ENCODE assay signal across 8 mouse cellular contexts in the genomic region with DNA sequence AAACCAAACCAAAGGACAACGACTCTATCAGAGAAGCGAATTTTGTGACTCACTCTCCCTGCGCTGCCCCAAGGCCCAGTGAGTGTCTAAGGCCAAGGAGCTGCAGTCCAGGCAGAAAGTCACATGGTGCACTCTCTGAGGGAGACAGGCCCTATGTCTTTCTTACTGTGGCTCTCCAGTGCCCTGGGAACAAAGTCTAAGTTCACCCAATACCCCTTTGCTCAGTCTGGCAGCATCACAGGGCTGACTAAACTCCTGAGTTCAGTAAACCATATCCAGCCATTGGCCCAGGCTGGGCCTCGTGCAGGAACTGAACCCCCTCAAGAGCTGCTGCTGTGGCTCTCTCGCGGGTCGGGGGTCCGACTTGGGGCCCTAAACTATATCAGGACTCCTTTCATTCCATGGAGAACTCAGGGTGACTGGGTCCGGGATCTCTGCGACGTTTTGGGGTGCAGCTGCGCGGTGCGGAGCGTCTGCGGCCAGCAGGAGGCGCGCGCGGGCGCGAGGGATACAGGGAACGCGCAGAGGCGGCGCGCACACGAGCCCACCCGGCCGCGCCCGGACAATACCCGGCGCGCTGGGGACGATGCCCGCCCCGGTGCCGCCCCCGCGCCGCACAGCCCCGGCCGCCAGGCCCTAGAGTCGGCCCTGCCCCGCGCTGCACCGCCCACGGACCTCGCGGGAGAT. TPM values are rescaled to one million over a fixed set of nuclear protein-coding genes. Genes with fewer than 3 reads are reported as not detected.
DNase-seq lines count a peak whose midpoint lies in the region; ATAC-seq and TF ChIP-seq lines count a peak whose summit lies in the region.

A gene (plus strand): TSS at position 522 of the 687 bp plus-strand sequence.

- H3K4me3 ChIP-seq in MEL (ENCODE audit: control insufficient read depth in 1 of 2, insufficient read depth in 1 of 2, low read depth in 2 of 2, low read length in 2 of 2), result peak within 1 kb of the TSS; percentile 64 to 78
- H3K4me3 ChIP-seq in hindbrain, embryonic 11.5 days (ENCODE audit: low read depth, low read length), result peak within 1 kb of the TSS; percentile 86

- no peak within 1 kb of the TSS for H3K27ac ChIP-seq in MEL (ENCODE audit: control insufficient read depth, low read depth, low read length)
- peak within 1 kb of the TSS; percentile 86 for H3K27ac ChIP-seq in hindbrain, embryonic 11.5 days (ENCODE audit: low read depth, low read length)

- H3K36me3 ChIP-seq in MEL (ENCODE audit: control insufficient read depth in 1 of 2, insufficient read depth in 2 of 2, low read length in 2 of 2), result peaks cover 0 to 8% of the 10 kb centered on the region in 2 experiments; a peak in 1 of 4 replicates
- no peaks in the 10 kb centered on the region for H3K36me3 ChIP-seq in hindbrain, embryonic 11.5 days (ENCODE audit: control insufficient read depth, insufficient read depth, low read length)

- H3K9me3 ChIP-seq in MEL (replicated peaks; ENCODE audit: insufficient read depth, low read length), result no peaks in the 10 kb centered on the region
- no peaks in the 10 kb centered on the region for H3K9me3 ChIP-seq in hindbrain, embryonic 11.5 days (ENCODE audit: control insufficient read depth, low read length)

- 6% methylated on average over 47 of the region's 51 CpGs for WGBS in hindbrain, embryonic 11.5 days

- peak; percentile 67 for ATAC-seq in hindbrain, embryonic 11.5 days (ENCODE audit: low FRiP score)

- H3K4me1 ChIP-seq in MEL (ENCODE audit: control insufficient read depth in 1 of 2, insufficient read depth in 2 of 2, low read length in 2 of 2), result peaks cover 4 to 27% of the 10 kb centered on the region in 2 experiments
- peaks cover 3% of the 10 kb centered on the region; the same call in 1 of the 2 replicates for H3K4me1 ChIP-seq in hindbrain, embryonic 11.5 days (replicated peaks; ENCODE audit: control insufficient read depth, insufficient read depth, low read length)

- peak in 1 of 2 experiments; percentile 50; a peak in 2 of 4 replicates for TF ChIP-seq POLR2A in MEL (IDR thresholded peaks at IDR 0.05; ENCODE audit: control insufficient read depth in 1 of 2, insufficient read depth in 1 of 2, low read depth in 1 of 2, low read length in 2 of 2, poor library complexity in 1 of 2)

- TF ChIP-seq CTCF in MEL (IDR thresholded peaks at IDR 0.05 in 2 of 3, conservative IDR thresholded peaks at IDR 0.05 in 1 of 3; ENCODE audit: control insufficient read depth in 1 of 3, insufficient read depth in 1 of 3, low read depth in 2 of 3, low read length in 3 of 3, poor library complexity in 1 of 3, severe bottlenecking in 1 of 3), result peak; percentile 71 to 91 (median 82); a peak in 5 of 6 replicates

- H3K9ac ChIP-seq in MEL (ENCODE audit: control insufficient read depth, low read depth, low read length, poor library complexity, severe bottlenecking), result peak within 1 kb of the TSS; percentile 82
- peak within 1 kb of the TSS; percentile 96 for H3K9ac ChIP-seq in hindbrain, embryonic 11.5 days (ENCODE audit: low read depth, low read length)

- peak; percentile 29 for TF ChIP-seq RAD21 in MEL (IDR thresholded peaks at IDR 0.05; ENCODE audit: low read depth, low read length)

- peak within 1 kb of the TSS; percentile 91 for H3K4me2 ChIP-seq in hindbrain, embryonic 11.5 days (replicated peaks; ENCODE audit: low read depth, low read length)

- H3K79me2 ChIP-seq in MEL (ENCODE audit: control insufficient read depth, insufficient read depth, low read length, poor library complexity), result no peaks in the 10 kb centered on the region

- DNase-seq in MEL (ENCODE audit: low read depth, low spot score), result peak; percentile 80
- peak; percentile 87 for DNase-seq in cerebellum, adult 8-10 months
- DNase-seq in frontal cortex, adult 2 months (ENCODE audit: extremely low spot score in 1 of 2, low spot score in 1 of 2), result peak in 1 of 2 experiments; percentile 92
- DNase-seq in hindbrain, embryonic 11.5 days (ENCODE audit: low spot score), result peak; percentile 92
- peak; percentile 82 to 85 for DNase-seq in layer of hippocampus, postnatal 14 days (ENCODE audit: low spot score in 2 of 2)
- peak; percentile 82 for DNase-seq in lung, postnatal 10 days
- DNase-seq in ovary, postnatal 14 days (ENCODE audit: low spot score), result peak; percentile 77
- DNase-seq in thymus, postnatal 10 days (ENCODE audit: low spot score in 2 of 2), result peak; percentile 66 to 90

- H3K27me3 ChIP-seq in MEL (ENCODE audit: control insufficient read depth in 1 of 2, insufficient read depth in 2 of 2, low read length in 2 of 2), result no peaks in the 10 kb centered on the region
- no peaks in the 10 kb centered on the region for H3K27me3 ChIP-seq in hindbrain, embryonic 11.5 days (ENCODE audit: control insufficient read depth, insufficient read depth, low read length)

- no peak for TF ChIP-seq EP300 in MEL (IDR thresholded peaks at IDR 0.05; ENCODE audit: low read depth in 1 of 2, low read length in 2 of 2)

TF ChIP-seq in MEL, 35 proteins besides CTCF, POLR2A, EP300 and RAD21:
- TF ChIP-seq SIN3A (IDR thresholded peaks at IDR 0.05; ENCODE audit: low read length), result peak; percentile 56
- no peak for TF ChIP-seq UBTF (IDR thresholded peaks at IDR 0.05; ENCODE audit: borderline replicate concordance, insufficient read depth, low read depth, low read length)
- peak; percentile 11; the same call in 1 of the 2 replicates for TF ChIP-seq USF1 (IDR thresholded peaks at IDR 0.05; ENCODE audit: low read depth, low read length)
- TF ChIP-seq MAZ (IDR thresholded peaks at IDR 0.05; ENCODE audit: low read depth, low read length), result no peak; the same call in 1 of the 2 replicates
- no peak for TF ChIP-seq TCF12 (IDR thresholded peaks at IDR 0.05; ENCODE audit: low read depth, low read length)
- TF ChIP-seq MXI1 (IDR thresholded peaks at IDR 0.05; ENCODE audit: low read depth, low read length), result peak; percentile 26; the same call in 1 of the 2 replicates
- 0 out of 2 replicates have a peak, but pooled peaks have one; percentile 10 for TF ChIP-seq ETS1 (IDR thresholded peaks at IDR 0.05; ENCODE audit: low read depth, low read length)
- peak; percentile 32; the same call in 1 of the 2 replicates for TF ChIP-seq HCFC1 (IDR thresholded peaks at IDR 0.05; ENCODE audit: low read depth, low read length)
- no peak for TF ChIP-seq ZMIZ1 (IDR thresholded peaks at IDR 0.05; ENCODE audit: low read depth, low read length)
- peak; percentile 45; the same call in 1 of the 2 replicates for TF ChIP-seq NELFE (IDR thresholded peaks at IDR 0.05; ENCODE audit: low read depth, low read length)
- TF ChIP-seq SMC3 (IDR thresholded peaks at IDR 0.05; ENCODE audit: low read depth, low read length), result peak; percentile 77
- no peak for TF ChIP-seq MAFK (IDR thresholded peaks at IDR 0.05; ENCODE audit: borderline replicate concordance, low read depth, low read length)
- peak; percentile 60; the same call in 1 of the 2 replicates for TF ChIP-seq NRF1 (IDR thresholded peaks at IDR 0.05; ENCODE audit: insufficient read depth, low read depth, low read length, poor library complexity, severe bottlenecking)
- TF ChIP-seq KAT2A (conservative IDR thresholded peaks at IDR 0.05; ENCODE audit: low read depth, low read length), result no peak

RNA-seq across cellular contexts. Expression of the gene that starts here (rescaled TPM):
- total RNA-seq in MEL (2012; rRNA removed), result 4.8 TPM in 2 replicates
- 10 to 100 TPM in 1 of 2 experiments, not detected in 1; 15.5 TPM for polyA plus RNA-seq in MEL (2012; ENCODE audit: insufficient read depth in 1 of 2, insufficient read length in 2 of 2, low read depth in 1 of 2, low replicate concordance in 2 of 2, missing spikeins in 1 of 2)
- 325 and 370 TPM in 2 replicates for polyA plus RNA-seq in frontal cortex, adult 2 months (2012; rRNA removed)
- polyA plus RNA-seq in hindbrain, embryonic 11.5 days (2014; fragmentation: Nextera tagmentation; extraction: Ambion mirVana), result 129 and 132 TPM in 2 replicates
- 100 to 1,000 TPM; 356 to 379 TPM for total RNA-seq in layer of hippocampus, postnatal 14 days (2021)

Comparison
In these comparisons a context has a peak if more than half of its experiments do, and no peak if none do; other contexts are left out.
1. RNA of the gene that starts here (total RNA-seq): 356 to 379 TPM in layer of hippocampus, postnatal 14 days; 4.8 TPM in MEL; every median in the first group is over 10 times any median in the second.